Mouse (Mus musculus): Measurements from ENCODE around the gene Spag8. TPM values are rescaled to one million over a fixed set of nuclear protein-coding genes. Genes with fewer than 3 reads are reported as not detected.

Gene Spag8
- polyA plus RNA-seq, 1 experiment from 2014 or later, result 0.74 TPM

- peak; percentile 37 for ATAC-seq (replicated peaks; ENCODE audit: low FRiP score, low TSS enrichment, low read depth)
- Histone ChIP-seq H3K27ac (ENCODE audit: low read depth) (no peak overlapping the region; the same call in 1 of the 2 replicates), H3K4me1 (replicated peaks; ENCODE audit: control insufficient read depth, insufficient read depth, low read length) (peaks cover 24% of the 10 kb centered on the region), H3K4me2 (ENCODE audit: low read length) (0 out of 2 replicates have a peak overlapping the region, but pooled peaks have one; percentile 11), H3K27me3 (replicated peaks; ENCODE audit: control insufficient read depth, insufficient read depth, low read length) (no peaks in the 10 kb centered on the region), H3K9ac (ENCODE audit: low read length) (no peak overlapping the region), H3K36me3 (ENCODE audit: control insufficient read depth, insufficient read depth, low read length) (no peaks in the 10 kb centered on the region), H3K4me3 (ENCODE audit: low read depth, low read length) (no peak overlapping the region), H3K9me3 (ENCODE audit: control insufficient read depth, low read length) (peaks cover 8% of the 10 kb centered on the region)
- peak; percentile 83 for DNase-seq (ENCODE audit: low spot score)
- 7% methylated on average over 5 of the region's 5 CpGs for WGBS
These were observed 23.3 kb downstream of the Spag8 start for GRCm38 (mm10) chr4:43630030-43630581.

GRCm38 (mm10) chr4:43629106-43629817 is 24.1 kb downstream of the Spag8 start:
- no peak overlapping the region for H3K4me2 ChIP-seq (ENCODE audit: low read length)
- WGBS, result 48% methylated on average over 20 of the region's 20 CpGs
- H3K27me3 ChIP-seq (replicated peaks; ENCODE audit: control insufficient read depth, insufficient read depth, low read length), result no peaks in the 10 kb centered on the region
- peaks cover 10% of the 10 kb centered on the region for H3K9me3 ChIP-seq (ENCODE audit: control insufficient read depth, low read length)
- H3K4me3 ChIP-seq (ENCODE audit: low read depth, low read length), result no peak overlapping the region
- DNase-seq (ENCODE audit: low spot score), result peak; percentile 47
- ATAC-seq (replicated peaks; ENCODE audit: low FRiP score, low TSS enrichment, low read depth), result no peak
- H3K9ac ChIP-seq (ENCODE audit: low read length), result no peak overlapping the region
- peaks cover 24% of the 10 kb centered on the region for H3K4me1 ChIP-seq (replicated peaks; ENCODE audit: control insufficient read depth, insufficient read depth, low read length)
- H3K36me3 ChIP-seq (ENCODE audit: control insufficient read depth, insufficient read depth, low read length), result no peaks in the 10 kb centered on the region
- no peak overlapping the region for H3K27ac ChIP-seq (ENCODE audit: low read depth)

GRCm38 (mm10) chr4:43620146-43620778 is 33.1 kb downstream of the Spag8 start:
- H3K27ac ChIP-seq (ENCODE audit: low read depth), result no peak overlapping the region
- H3K4me1 ChIP-seq (replicated peaks; ENCODE audit: control insufficient read depth, insufficient read depth, low read length), result no peaks in the 10 kb centered on the region
- ATAC-seq (replicated peaks; ENCODE audit: low FRiP score, low TSS enrichment, low read depth) (no peak), DNase-seq (ENCODE audit: low spot score) (no peak)
- WGBS, result 85% methylated on average over 4 of the region's 4 CpGs
- H3K9me3 ChIP-seq (ENCODE audit: control insufficient read depth, low read length), result peaks cover 8% of the 10 kb centered on the region
- no peaks in the 10 kb centered on the region for H3K27me3 ChIP-seq (replicated peaks; ENCODE audit: control insufficient read depth, insufficient read depth, low read length)
- no peak overlapping the region for H3K4me3 ChIP-seq (ENCODE audit: low read depth, low read length)
- H3K4me2 ChIP-seq (ENCODE audit: low read length), result no peak overlapping the region
- no peaks in the 10 kb centered on the region for H3K36me3 ChIP-seq (ENCODE audit: control insufficient read depth, insufficient read depth, low read length)
- no peak overlapping the region for H3K9ac ChIP-seq (ENCODE audit: low read length)

- H3K36me3 ChIP-seq (ENCODE audit: control insufficient read depth, insufficient read depth, low read length), result no peaks in the 10 kb centered on the region
- H3K27ac ChIP-seq (ENCODE audit: low read depth), result no peak overlapping the region
- no peak for DNase-seq (ENCODE audit: low spot score)
- H3K4me3 ChIP-seq (ENCODE audit: low read depth, low read length), result no peak overlapping the region
- no peak overlapping the region for H3K9ac ChIP-seq (ENCODE audit: low read length)
- no peak for ATAC-seq (replicated peaks; ENCODE audit: low FRiP score, low TSS enrichment, low read depth)
- no peaks in the 10 kb centered on the region for H3K4me1 ChIP-seq (replicated peaks; ENCODE audit: control insufficient read depth, insufficient read depth, low read length)
- no peaks in the 10 kb centered on the region for H3K27me3 ChIP-seq (replicated peaks; ENCODE audit: control insufficient read depth, insufficient read depth, low read length)
- H3K4me2 ChIP-seq (ENCODE audit: low read length), result no peak overlapping the region
- H3K9me3 ChIP-seq (ENCODE audit: control insufficient read depth, low read length), result no peaks in the 10 kb centered on the region
- 58% methylated on average over 3 of the region's 3 CpGs for WGBS
These were observed 40.2 kb downstream of the Spag8 start for GRCm38 (mm10) chr4:43613060-43613730.

- Histone ChIP-seq H3K9ac (ENCODE audit: low read length) (no peak overlapping the region), H3K4me3 (ENCODE audit: low read depth, low read length) (no peak overlapping the region), H3K27ac (ENCODE audit: low read depth) (no peak overlapping the region), H3K4me1 (replicated peaks; ENCODE audit: control insufficient read depth, insufficient read depth, low read length) (no peaks in the 10 kb centered on the region), H3K4me2 (ENCODE audit: low read length) (no peak overlapping the region), H3K36me3 (ENCODE audit: control insufficient read depth, insufficient read depth, low read length) (no peaks in the 10 kb centered on the region), H3K27me3 (replicated peaks; ENCODE audit: control insufficient read depth, insufficient read depth, low read length) (no peaks in the 10 kb centered on the region), H3K9me3 (ENCODE audit: control insufficient read depth, low read length) (no peaks in the 10 kb centered on the region)
- ATAC-seq (replicated peaks; ENCODE audit: low FRiP score, low TSS enrichment, low read depth), result no peak
- DNase-seq (ENCODE audit: low spot score), result no peak
- 68% methylated on average over 10 of the region's 10 CpGs for WGBS
These were observed 40.9 kb downstream of the Spag8 start for GRCm38 (mm10) chr4:43612534-43612933.

- H3K9me3 ChIP-seq (ENCODE audit: control insufficient read depth, low read length), result no peaks in the 10 kb centered on the region
- 71% methylated on average over 9 of the region's 9 CpGs for WGBS
- H3K36me3 ChIP-seq (ENCODE audit: control insufficient read depth, insufficient read depth, low read length), result no peaks in the 10 kb centered on the region
- H3K27ac ChIP-seq (ENCODE audit: low read depth), result no peak overlapping the region
- no peak overlapping the region for H3K4me2 ChIP-seq (ENCODE audit: low read length)
- ATAC-seq (replicated peaks; ENCODE audit: low FRiP score, low TSS enrichment, low read depth) (no peak), DNase-seq (ENCODE audit: low spot score) (no peak)
- H3K4me3 ChIP-seq (ENCODE audit: low read depth, low read length), result no peak overlapping the region
- H3K9ac ChIP-seq (ENCODE audit: low read length), result no peak overlapping the region
- H3K4me1 ChIP-seq (replicated peaks; ENCODE audit: control insufficient read depth, insufficient read depth, low read length), result no peaks in the 10 kb centered on the region
- H3K27me3 ChIP-seq (replicated peaks; ENCODE audit: control insufficient read depth, insufficient read depth, low read length), result no peaks in the 10 kb centered on the region
These were observed 48.4 kb downstream of the Spag8 start for GRCm38 (mm10) chr4:43604751-43605685.

GRCm38 (mm10) chr4:43604099-43604498 is 49.3 kb downstream of the Spag8 start:
- no peak overlapping the region for H3K9ac ChIP-seq (ENCODE audit: low read length)
- 78% methylated on average over 3 of the region's 3 CpGs for WGBS

More at GRCm38 (mm10) chr4:43604099-43604498, 49.3 kb downstream of the Spag8 start:
- DNase-seq (ENCODE audit: low spot score) (no peak), ATAC-seq (replicated peaks; ENCODE audit: low FRiP score, low TSS enrichment, low read depth) (no peak)
- Histone ChIP-seq H3K36me3 (ENCODE audit: control insufficient read depth, insufficient read depth, low read length) (no peaks in the 10 kb centered on the region), H3K4me2 (ENCODE audit: low read length) (no peak overlapping the region), H3K4me1 (replicated peaks; ENCODE audit: control insufficient read depth, insufficient read depth, low read length) (no peaks in the 10 kb centered on the region), H3K27me3 (replicated peaks; ENCODE audit: control insufficient read depth, insufficient read depth, low read length) (no peaks in the 10 kb centered on the region), H3K9me3 (ENCODE audit: control insufficient read depth, low read length) (no peaks in the 10 kb centered on the region), H3K27ac (ENCODE audit: low read depth) (no peak overlapping the region), H3K4me3 (ENCODE audit: low read depth, low read length) (no peak overlapping the region)
